Mouse (Mus musculus) T-cell, adult 2 months (primary cell): Measurements from ENCODE around the gene Akna.
A peak's percentile ranks its signal among the peaks of the same experiment; 100 is the strongest.

Experiments
- DNase-seq: peaks from one replicate; pipeline ENCODE4 v3.0.0; 2022; ENCODE audit warnings: low spot score

Akna gene

GRCm38 (mm10) chr4:63403040-63403959 lies at the start of gene Akna:
Akna (minus strand) TSS chr4:63403354.
- DNase-seq, result peak; percentile 79

GRCm38 (mm10) chr4:63452555-63452954 lies 49.4 kb upstream of the Akna start:
- DNase-seq, result no peak

GRCm38 (mm10) chr4:63450551-63450950 lies 47.4 kb upstream of the Akna start:
- DNase-seq, result no peak

- no peak for DNase-seq
These were observed 41.4 kb upstream of the Akna start for GRCm38 (mm10) chr4:63444362-63445066.

- DNase-seq, result no peak
These were observed 39.9 kb upstream of the Akna start for GRCm38 (mm10) chr4:63443101-63443500.

DNA sequence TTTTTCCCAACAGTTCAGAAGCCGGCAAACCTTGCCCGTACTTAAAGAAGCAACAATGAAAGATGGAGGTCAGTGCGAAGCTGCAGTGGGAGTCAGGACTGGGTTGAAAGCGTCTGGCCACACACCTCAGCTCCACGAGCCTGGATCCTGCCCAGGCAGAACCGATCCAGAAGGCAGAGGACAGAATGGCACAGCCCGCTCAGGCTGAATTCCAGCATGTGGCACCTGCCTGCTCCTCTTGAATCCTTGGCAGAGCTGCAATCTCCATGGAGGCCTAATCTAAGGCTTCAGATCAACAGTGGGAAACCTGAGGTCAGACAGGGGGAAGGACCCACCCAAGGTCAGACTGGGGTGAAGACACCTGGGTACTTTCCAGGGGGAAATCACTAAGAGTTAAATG lies 38.5 kb upstream of the Akna start:
- DNase-seq, result no peak

- no peak for DNase-seq
These were observed 37.1 kb upstream of the Akna start for GRCm38 (mm10) chr4:63440262-63440661.

DNA sequence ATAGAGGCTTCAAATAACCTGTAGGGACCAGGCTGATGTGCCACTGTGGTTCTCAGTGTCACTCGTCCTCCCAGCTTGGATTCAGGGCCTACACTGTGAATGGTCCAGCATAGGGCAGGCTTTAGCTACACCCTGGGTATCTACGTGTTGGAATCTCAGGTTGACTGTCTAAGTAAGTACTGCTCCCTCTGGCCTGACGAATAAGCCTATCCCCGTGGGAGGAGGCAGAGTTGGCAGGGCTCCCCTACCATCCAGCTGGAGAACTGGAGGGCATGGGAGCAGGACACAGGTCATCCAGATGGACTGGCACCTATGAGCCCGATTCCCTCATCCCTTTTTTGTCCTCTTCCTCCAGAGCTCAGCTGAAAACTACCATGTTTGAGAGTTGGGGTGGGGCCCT lies 34.8 kb upstream of the Akna start:
- DNase-seq, result no peak

- no peak for DNase-seq
These were observed 34.1 kb upstream of the Akna start for GRCm38 (mm10) chr4:63437119-63437815.

GRCm38 (mm10) chr4:63435402-63435801 lies 32.2 kb upstream of the Akna start:
- no peak for DNase-seq

GRCm38 (mm10) chr4:63431098-63431497 lies 27.9 kb upstream of the Akna start:
- no peak for DNase-seq

GRCm38 (mm10) chr4:63430357-63430756 lies 27.2 kb upstream of the Akna start:
- DNase-seq, result no peak

DNA sequence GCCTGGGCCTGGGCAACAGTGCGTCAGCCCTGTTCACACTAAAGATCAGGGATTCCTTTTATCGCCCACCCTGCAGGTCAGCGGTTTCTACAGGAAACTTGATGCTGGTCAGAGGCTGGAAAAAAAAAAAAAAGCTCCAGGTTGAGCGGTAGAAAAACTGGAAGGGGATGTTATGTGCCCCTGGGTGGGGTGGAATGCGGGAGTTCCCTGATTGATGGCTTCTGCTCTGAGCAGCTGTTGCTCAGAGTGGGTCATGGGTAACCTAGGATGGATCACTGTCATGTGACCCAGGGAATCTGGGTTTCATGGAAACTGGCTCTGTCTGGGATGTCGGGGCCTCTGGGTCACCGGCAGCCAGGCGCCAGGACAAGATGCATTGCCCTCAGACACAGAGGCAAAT lies 23.2 kb upstream of the Akna start:
- no peak for DNase-seq

DNA sequence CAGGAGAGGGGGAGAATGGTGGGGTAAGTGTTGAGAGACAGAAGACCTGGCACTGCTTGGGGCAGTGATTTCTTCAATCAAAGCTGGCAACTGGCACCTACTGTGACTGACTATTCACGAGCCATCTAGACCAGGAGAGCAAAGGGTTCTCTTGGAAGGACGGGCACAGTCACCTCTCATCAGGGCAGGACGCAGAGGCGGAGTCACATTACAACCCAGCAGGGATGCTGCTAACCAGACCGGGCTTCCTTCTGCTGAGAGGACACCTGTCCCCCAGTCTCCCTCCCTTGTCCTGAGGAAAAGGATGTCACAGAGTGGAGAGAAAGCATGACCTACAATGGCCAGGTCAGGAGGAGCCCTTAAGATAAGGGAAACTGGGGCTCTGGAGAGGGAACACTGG lies 20.7 kb upstream of the Akna start:
- DNase-seq, result no peak

DNA sequence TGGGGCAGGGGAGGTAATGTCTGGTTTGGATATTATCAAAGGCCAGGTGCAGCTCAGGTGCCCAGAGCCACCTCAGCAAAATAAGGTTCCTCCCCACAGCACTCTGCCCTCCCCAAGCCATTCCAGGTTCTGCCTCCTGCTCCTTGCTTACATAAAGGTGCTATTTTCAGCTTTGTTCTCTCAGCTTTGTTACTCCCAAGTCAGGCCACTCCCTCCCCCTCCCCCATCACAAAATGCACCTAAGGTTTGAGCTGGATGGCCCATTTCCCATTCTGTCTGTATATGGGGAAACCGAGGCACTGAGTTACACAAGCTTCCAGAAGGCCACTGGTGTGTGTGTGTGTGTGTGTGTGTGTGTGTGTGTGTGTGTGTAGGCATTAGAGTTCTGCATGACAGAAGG lies 20.1 kb upstream of the Akna start:
- DNase-seq, result no peak

GRCm38 (mm10) chr4:63420143-63420920 lies 17.2 kb upstream of the Akna start:
- no peak for DNase-seq

- DNase-seq, result no peak
These were observed 15.1 kb upstream of the Akna start for GRCm38 (mm10) chr4:63418270-63418669.

DNA sequence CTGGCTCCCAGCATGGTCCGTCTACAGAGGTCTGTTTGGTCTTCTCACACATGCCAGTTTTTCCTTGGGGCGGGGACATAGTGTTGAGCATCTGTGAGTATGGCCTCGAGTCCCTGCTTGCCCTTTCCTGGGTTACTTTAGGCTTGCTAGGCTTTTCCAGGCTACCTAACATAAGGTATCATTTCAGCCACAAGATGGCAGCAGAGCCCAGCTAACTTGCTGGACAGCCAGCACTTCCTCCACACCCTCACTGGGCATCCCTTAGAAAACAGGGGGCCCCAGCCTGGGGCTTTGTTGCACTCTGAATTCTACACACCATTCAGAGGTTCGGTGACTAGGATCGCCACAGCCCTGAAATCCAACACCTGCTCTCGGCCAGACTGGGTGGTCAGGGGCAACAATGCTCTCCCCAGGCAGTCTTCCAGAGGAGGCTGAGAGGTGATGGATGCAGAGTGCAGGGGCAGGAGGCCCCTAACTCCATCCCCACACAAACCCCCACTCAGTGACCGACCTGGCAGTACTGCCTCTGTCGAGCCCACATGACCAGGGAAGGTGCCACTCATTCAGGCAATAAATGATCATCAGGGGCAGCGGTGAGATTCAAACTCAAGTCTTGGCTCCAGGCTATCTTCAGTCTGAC lies 14.3 kb upstream of the Akna start:
- DNase-seq, result peak; percentile 57

DNA sequence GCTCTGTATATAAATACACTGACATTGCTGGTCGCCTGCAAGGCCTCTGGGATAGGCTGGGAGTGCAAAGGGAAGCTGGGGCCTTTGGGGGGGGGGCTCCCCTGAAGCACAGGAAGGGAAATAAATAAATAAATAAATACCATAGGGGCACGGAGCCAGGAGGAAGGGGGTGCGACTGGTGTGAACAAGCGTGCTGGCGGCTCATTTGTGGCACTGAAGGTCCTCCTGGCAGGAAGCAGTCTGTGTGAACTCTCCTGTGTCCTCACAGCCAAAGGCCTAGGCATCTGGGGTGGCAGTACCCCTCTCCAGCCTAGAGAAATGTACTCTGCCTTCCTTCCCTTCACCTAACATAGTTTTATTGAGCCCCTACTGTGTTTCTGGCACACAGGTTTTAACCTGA lies 11.8 kb upstream of the Akna start:
- peak; percentile 44 for DNase-seq

- DNase-seq, result no peak
These were observed 8.1 kb upstream of the Akna start for GRCm38 (mm10) chr4:63411222-63411621.

DNA sequence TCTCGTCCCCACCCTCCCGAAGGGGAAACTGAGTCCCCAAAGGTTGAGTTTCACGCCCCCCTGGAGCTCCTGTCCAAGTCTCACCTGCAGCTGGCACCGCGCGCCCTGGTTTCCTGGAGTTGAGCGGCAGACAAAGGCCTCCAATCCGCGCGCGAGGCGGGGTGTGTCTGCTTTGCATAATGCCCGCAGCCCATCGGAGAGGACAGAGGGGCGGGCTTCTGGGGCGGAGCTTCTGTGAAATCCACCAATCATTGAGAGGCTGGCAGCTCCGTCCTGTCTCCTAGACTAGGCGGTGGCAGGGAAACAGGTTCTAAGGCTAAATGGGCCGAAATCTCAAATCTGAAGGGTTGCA lies 7.4 kb upstream of the Akna start:
- peak; percentile 93 for DNase-seq
